Mouse (Mus musculus): ENCODE measurements around the gene Pld2. TPM values are rescaled to one million over a fixed set of nuclear protein-coding genes. Genes with fewer than 3 reads are reported as not detected.
"Not testable (repeated sequence)": the region's sequence is repeated elsewhere in the genome, so short reads cannot be mapped to it uniquely, and the experiment has no call there.

The Pld2 gene
- 10 to 100 TPM; 16.4 to 21.3 TPM for total RNA-seq (2021)
- long read RNA-seq, experiment 1, transcript Pld2-201 (25 exons, 3,659 nt) = major isoform, 7 of 47 reads
- long read RNA-seq, experiment 1, partial matches to known transcripts = 3 of 47 reads
- long read RNA-seq, experiment 1, other reads (novel, unspliced or antisense) = 37 of 47 reads
- long read RNA-seq, experiment 2, transcript Pld2-201 (25 exons, 3,659 nt) = major isoform, 7 of 36 reads
- long read RNA-seq, experiment 2, partial matches to known transcripts = 3 of 36 reads
- long read RNA-seq, experiment 2, other reads (novel, unspliced or antisense) = 26 of 36 reads

GRCm38 (mm10) chr11:70539877-70540587 lies at the start of gene Pld2:
Gene Pld2, plus strand, starts transcription at chr11:70540064.
- DNase-seq = peak; percentile 87

- peak; percentile 18 for DNase-seq
Measured at GRCm38 (mm10) chr11:70499566-70500475, 40.0 kb upstream of the Pld2 start.

GRCm38 (mm10) chr11:70500476-70500812 lies 39.4 kb upstream of the Pld2 start:
- DNase-seq = no peak

- no peak for DNase-seq
Measured at GRCm38 (mm10) chr11:70502018-70502417, 37.8 kb upstream of the Pld2 start.

- DNase-seq = no peak
Measured at GRCm38 (mm10) chr11:70504970-70505369, 34.9 kb upstream of the Pld2 start, which contains the start of gene Tm4sf5. Gene Tm4sf5, plus strand, starts transcription at chr11:70505244.

GRCm38 (mm10) chr11:70506385-70506784 lies 33.5 kb upstream of the Pld2 start:
- DNase-seq = peak; percentile 75

DNA sequence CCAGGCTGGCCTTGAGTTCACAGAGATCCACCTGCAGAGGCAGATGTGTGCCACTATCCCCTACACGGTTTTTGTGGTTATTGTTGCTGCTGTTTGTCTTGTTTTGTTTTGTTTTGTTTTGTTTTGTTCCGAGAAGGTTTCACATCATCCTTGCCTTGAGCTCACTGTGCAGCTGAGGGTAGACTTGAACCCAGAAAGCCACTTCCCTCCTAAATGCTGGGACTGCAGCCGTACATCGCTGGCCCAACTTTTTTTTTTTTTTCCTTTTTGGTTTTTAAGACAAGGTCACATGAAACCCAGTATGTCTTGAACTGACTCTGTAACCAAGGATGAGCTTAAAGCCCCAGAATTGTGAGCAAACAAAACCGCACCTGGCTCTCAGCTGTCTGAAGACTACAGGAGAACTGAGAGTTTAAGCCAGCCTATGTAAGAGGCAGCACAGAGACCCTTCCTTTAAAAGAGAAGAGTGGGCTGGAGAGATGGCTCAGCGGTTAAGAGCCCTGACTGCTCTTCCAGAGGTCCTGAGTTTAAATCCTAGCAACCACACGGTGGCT lies 32.8 kb upstream of the Pld2 start:
- no peak for DNase-seq

DNA sequence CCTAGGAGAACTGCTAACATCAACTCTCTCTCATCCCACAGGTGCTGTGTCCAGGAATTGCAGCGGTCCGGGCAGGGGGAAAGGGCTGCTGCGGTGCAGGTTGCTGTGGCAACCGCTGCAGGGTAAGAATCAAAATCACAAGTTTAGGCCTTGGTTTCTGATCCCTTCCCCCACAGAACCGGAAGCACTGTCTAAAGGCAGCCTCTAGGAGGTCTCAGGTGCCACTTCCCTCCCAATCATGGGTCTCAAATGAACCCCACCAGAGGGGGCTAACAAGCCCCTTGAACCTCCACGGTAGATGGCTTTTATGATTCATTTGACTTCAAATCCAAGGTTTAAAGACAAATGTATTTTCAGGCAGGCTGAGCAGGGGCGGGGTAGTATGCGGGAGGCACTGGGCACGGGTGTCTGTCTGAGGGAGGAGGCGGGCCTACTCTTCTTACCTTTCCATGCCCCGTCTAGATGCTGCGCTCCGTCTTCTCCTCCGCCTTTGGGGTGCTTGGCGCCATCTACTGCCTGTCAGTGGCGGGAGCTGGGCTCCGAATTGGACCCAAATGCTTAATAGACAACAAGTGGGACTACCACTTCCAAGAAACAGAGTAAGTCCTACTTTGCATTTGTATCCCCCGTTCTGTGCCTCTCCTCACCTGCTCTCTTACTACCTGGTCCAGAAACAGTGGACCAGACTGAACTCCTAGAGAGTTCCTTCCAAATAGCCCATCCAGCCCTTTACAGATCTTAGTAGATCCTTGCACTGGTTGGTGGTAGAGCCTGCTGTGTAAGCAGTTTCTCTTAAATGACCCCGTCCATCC lies 29.9 kb upstream of the Pld2 start:
- DNase-seq = no peak

GRCm38 (mm10) chr11:70511242-70511641 lies 28.6 kb upstream of the Pld2 start:
- DNase-seq = no peak

DNA sequence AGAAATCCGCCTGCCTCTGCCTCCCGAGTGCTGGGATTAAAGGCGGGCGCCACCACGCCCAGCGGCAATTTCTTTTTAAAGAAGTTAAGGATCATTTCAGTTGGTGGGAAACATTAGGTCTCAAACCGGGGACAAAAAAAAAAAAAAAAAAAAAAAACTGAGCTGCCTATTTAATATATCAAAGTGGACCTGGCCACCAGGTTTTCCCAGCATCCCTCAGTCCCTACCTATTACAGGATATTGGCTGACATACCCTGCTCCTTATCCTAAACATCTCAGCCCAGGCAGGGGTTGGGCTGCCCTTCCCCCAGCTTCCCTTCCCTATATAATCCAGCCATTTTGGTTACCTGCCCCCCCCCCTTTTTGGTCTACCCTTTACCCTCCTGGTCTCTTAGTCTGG lies 28.0 kb upstream of the Pld2 start:
- DNase-seq = no peak

DNA sequence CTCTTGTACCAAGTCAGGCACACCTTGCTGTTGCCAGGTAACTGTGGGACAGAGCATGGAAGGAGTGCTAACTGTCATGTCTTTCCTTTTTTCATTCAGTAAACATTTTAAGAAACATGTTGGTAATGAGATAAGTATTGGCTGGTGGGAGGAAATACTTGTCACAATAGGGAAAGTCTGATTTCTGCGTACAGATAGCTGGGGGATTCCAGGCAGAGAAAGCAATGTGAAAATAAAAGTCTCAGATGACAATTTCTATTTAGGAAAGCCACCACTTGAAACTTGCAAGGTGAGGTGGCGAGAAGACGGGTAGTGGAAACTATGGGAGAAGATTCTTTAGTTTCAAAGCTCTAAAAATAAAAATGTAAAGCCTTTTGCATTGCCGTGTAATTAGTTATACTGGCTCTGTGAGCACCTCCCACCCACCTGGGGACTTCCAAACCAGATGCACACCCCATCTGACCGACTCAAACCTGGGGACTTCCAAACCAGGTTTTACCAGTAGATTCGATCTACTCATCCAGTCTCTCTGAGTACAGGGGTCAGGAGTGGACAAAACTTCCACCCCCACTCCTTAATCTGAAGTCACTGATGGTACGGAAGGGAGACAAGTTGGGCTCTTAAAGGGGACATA lies 27.0 kb upstream of the Pld2 start:
- no peak for DNase-seq

GRCm38 (mm10) chr11:70513520-70513919 lies 26.3 kb upstream of the Pld2 start:
- DNase-seq = peak; percentile 29

DNA sequence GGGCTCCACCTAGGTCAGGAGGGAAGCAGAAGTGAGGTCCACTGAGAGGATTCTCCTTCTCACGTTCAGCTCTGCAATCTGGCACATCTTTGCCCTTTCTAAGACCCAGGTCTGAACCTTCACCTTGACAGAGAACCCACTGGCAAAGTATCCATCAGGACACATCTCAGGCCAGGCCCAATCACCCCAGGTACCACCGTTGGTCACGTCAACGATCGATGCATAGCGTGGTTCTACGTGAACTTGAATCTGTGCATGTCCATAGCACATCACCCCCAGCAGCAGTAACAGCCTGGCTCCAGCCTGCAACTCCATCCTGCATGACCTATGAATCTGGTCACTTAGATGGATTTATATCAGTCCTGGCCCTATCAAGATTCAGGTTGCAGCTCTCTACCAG lies 25.6 kb upstream of the Pld2 start, which contains the start of gene Vmo1:
Vmo1 (minus strand) TSS at position 329 of the 400 bp plus-strand sequence.
- DNase-seq = no peak

DNA sequence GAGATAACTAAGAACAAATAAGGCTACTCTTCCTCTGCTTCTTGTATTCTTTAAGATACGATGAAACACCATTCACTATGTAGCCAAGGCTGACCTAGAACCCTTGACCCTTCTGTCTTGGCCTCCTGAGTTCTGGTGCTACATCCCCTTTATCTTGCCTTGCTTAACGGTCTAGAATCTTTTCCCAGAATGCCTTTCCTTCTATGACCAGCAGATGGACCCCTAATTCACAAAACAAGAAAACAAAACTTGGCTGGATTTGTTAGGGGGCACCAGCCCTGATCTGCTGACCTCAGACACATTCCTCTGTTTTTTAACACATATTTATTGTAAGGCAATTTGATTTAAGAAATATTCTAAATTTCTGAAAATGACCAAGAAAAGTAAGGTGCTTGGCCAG lies 23.5 kb upstream of the Pld2 start:
- DNase-seq = no peak

- no peak for DNase-seq
Measured at GRCm38 (mm10) chr11:70518436-70518835, 21.4 kb upstream of the Pld2 start.

- DNase-seq = no peak
Measured at GRCm38 (mm10) chr11:70518923-70519322, 20.9 kb upstream of the Pld2 start, which contains the start of gene Gltpd2. Gene Gltpd2, plus strand, starts transcription at chr11:70519196.

GRCm38 (mm10) chr11:70520178-70520769 lies 19.6 kb upstream of the Pld2 start:
- peak; percentile 61 for DNase-seq

GRCm38 (mm10) chr11:70523306-70523989 lies 16.4 kb upstream of the Pld2 start:
- not testable (repeated sequence) for DNase-seq

DNA sequence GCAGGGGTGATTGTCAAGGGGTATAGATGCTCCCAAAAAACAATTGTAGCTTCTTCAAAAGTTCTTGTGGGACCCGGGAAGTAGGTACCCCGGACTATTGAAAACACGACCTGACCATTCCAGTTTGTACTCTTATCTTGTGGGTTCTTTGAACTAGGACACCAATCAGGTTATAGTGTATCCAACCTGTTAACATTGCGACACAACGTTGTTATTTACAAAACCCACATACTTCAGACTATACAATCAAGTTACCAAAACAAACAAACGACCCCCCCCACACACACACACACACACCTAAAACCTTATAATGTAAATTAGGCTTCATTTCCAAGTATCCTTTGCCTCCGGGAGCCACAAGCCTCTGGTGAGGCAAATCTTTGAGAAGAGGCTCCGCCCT lies 15.1 kb upstream of the Pld2 start:
- DNase-seq = no peak

DNA sequence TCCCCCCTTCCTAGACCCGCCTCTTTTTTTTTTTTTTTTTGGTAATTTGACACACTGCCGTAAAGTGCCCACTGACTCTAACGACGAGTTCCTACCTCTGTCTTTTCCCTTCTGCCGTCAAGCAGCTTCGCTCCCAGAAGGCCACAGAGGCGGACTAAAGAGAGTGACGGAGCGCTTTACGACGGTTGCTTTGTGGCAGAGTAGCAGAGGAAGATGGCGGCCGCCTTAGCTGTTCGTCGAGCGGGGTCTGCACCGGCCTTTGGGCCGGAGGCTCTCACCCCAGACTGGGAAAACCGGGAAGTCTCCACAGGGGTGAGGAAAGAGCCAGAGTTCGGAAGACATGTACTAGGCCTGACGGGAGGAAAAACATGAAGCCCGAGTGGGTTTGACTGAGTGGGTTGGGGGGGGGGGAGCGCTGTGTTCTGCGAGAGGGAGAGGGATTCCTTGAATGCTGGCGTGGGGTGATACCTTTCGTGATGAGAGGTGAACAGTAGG lies 14.6 kb upstream of the Pld2 start, which contains the start of gene Psmb6:
Psmb6 (plus strand) TSS at position 184 of the 495 bp plus-strand sequence.
- DNase-seq = peak; percentile 76
